Comparison of ENCODE assay signal across 8 mouse cellular contexts in genomic region chr2:91460076-91460475, GRCm38 (mm10). TPM values are rescaled to one million over a fixed set of nuclear protein-coding genes. Genes with fewer than 3 reads are reported as not detected.
DNase-seq lines count a peak whose midpoint lies in the region; ATAC-seq and TF ChIP-seq lines count a peak whose summit lies in the region.
"Had no signal": no experiment of that assay in that cellular context is flagged by ENCODE, and none has a peak within 500 bp of the region (broad histone marks: within the 10 kb centered on the region; RNA-seq: fewer than 3 reads in every experiment).

No protein-coding gene starts in this region.

- no peak overlapping the region for H3K4me2 ChIP-seq in hindbrain, embryonic 11.5 days (replicated peaks; ENCODE audit: low read depth, low read length)
- H3K4me2 ChIP-seq in neural tube, embryonic 12.5 days (replicated peaks) = peak overlapping the region; percentile 97; the same call in 1 of the 2 replicates
- peak overlapping the region; percentile 86; the same call in 1 of the 2 replicates for H3K4me2 ChIP-seq in limb, embryonic 14.5 days (replicated peaks; ENCODE audit: low read depth, low read length, severe bottlenecking)

- H3K9me3 ChIP-seq in hindbrain, embryonic 10.5 days = no peaks in the 10 kb centered on the region
- H3K9me3 ChIP-seq in hindbrain, embryonic 11.5 days (ENCODE audit: control insufficient read depth, low read length) = no peaks in the 10 kb centered on the region
- no peaks in the 10 kb centered on the region for H3K9me3 ChIP-seq in neural tube, embryonic 12.5 days
- H3K9me3 ChIP-seq in limb, embryonic 14.5 days (ENCODE audit: control insufficient read depth, low read length) = no peaks in the 10 kb centered on the region

- H3K4me1 ChIP-seq in hindbrain, embryonic 10.5 days (replicated peaks) = peaks cover 79% of the 10 kb centered on the region
- peaks cover 11% of the 10 kb centered on the region; the same call in 1 of the 2 replicates for H3K4me1 ChIP-seq in hindbrain, embryonic 11.5 days (replicated peaks; ENCODE audit: control insufficient read depth, insufficient read depth, low read length)
- peaks cover 40% of the 10 kb centered on the region for H3K4me1 ChIP-seq in neural tube, embryonic 12.5 days
- H3K4me1 ChIP-seq in limb, embryonic 14.5 days (ENCODE audit: control insufficient read depth, insufficient read depth, low read length) = peaks cover 33% of the 10 kb centered on the region

- peaks cover 11% of the 10 kb centered on the region; the same call in 1 of the 2 replicates for H3K36me3 ChIP-seq in hindbrain, embryonic 10.5 days
- H3K36me3 ChIP-seq in hindbrain, embryonic 11.5 days (ENCODE audit: control insufficient read depth, insufficient read depth, low read length) = no peaks in the 10 kb centered on the region
- H3K36me3 ChIP-seq in neural tube, embryonic 12.5 days = no peaks in the 10 kb centered on the region
- H3K36me3 ChIP-seq in limb, embryonic 14.5 days (ENCODE audit: control insufficient read depth, insufficient read depth, low read length) = no peaks in the 10 kb centered on the region

- DNase-seq in hindbrain, embryonic 10.5 days (ENCODE audit: low spot score) = no peak
- DNase-seq in hindbrain, embryonic 11.5 days (ENCODE audit: low spot score) = no peak
- DNase-seq in neural tube, embryonic 10.5 days (ENCODE audit: extremely low spot score, low spot score) = no peak
- no peak for DNase-seq in limb, embryonic 14.5 days (ENCODE audit: low spot score)
- DNase-seq in urinary bladder, postnatal 36 days (ENCODE audit: low spot score in 2 of 2) = no peak
- no peak for DNase-seq in adrenal gland, adult 8-10 months
- DNase-seq: embryo, embryonic 11 days had no signal

- H3K27ac ChIP-seq in hindbrain, embryonic 10.5 days = peak overlapping the region; percentile 96; the same call in 1 of the 2 replicates
- no peak overlapping the region for H3K27ac ChIP-seq in hindbrain, embryonic 11.5 days (ENCODE audit: low read depth, low read length)
- H3K27ac ChIP-seq in neural tube, embryonic 12.5 days = no peak overlapping the region
- no peak overlapping the region for H3K27ac ChIP-seq in limb, embryonic 14.5 days (replicated peaks; ENCODE audit: low read depth, low read length)

- no peak overlapping the region for H3K9ac ChIP-seq in hindbrain, embryonic 11.5 days (ENCODE audit: low read depth, low read length)
- no peak overlapping the region for H3K9ac ChIP-seq in neural tube, embryonic 12.5 days
- H3K9ac ChIP-seq in limb, embryonic 14.5 days (ENCODE audit: low read depth, low read length, severe bottlenecking) = no peak overlapping the region

- 93% methylated on average over 6 of the region's 6 CpGs for WGBS in hindbrain, embryonic 10.5 days
- 94% methylated on average over 6 of the region's 6 CpGs for WGBS in hindbrain, embryonic 11.5 days
- 93% methylated on average over 6 of the region's 6 CpGs for WGBS in neural tube, embryonic 12.5 days
- WGBS in limb, embryonic 14.5 days = 93% methylated on average over 6 of the region's 6 CpGs

- H3K27me3 ChIP-seq in hindbrain, embryonic 10.5 days (ENCODE audit: insufficient read depth, poor library complexity, severe bottlenecking) = no peaks in the 10 kb centered on the region
- H3K27me3 ChIP-seq in hindbrain, embryonic 11.5 days (ENCODE audit: control insufficient read depth, insufficient read depth, low read length) = no peaks in the 10 kb centered on the region; the same call in 1 of the 2 replicates
- no peaks in the 10 kb centered on the region for H3K27me3 ChIP-seq in neural tube, embryonic 12.5 days (replicated peaks)
- H3K27me3 ChIP-seq in limb, embryonic 14.5 days (ENCODE audit: control insufficient read depth, insufficient read depth, low read length) = no peaks in the 10 kb centered on the region

- ATAC-seq in hindbrain, embryonic 11.5 days (ENCODE audit: low FRiP score) = no peak
- no peak for ATAC-seq in neural tube, embryonic 12.5 days (ENCODE audit: low FRiP score, low read depth)
- ATAC-seq in limb, embryonic 14.5 days (ENCODE audit: low FRiP score, low read depth) = no peak

- TF ChIP-seq POLR2A in limb, embryonic 14.5 days (IDR thresholded peaks at IDR 0.05; ENCODE audit: borderline replicate concordance, extremely low read depth, insufficient read depth, insufficient read length) = no peak

- H3K4me3 ChIP-seq in hindbrain, embryonic 10.5 days = peak overlapping the region; percentile 90
- no peak overlapping the region for H3K4me3 ChIP-seq in hindbrain, embryonic 11.5 days (ENCODE audit: low read depth, low read length)
- H3K4me3 ChIP-seq in neural tube, embryonic 12.5 days = no peak overlapping the region
- peak overlapping the region; percentile 84; the same call in 1 of the 2 replicates for H3K4me3 ChIP-seq in limb, embryonic 14.5 days (replicated peaks; ENCODE audit: low read length)

RNA-seq across cellular contexts. Expression of gene Lrp4, which starts 2.8 kb away (rescaled TPM):
- 6.4 and 7.6 TPM in 2 replicates for polyA plus RNA-seq in hindbrain, embryonic 10.5 days (2016; fragmentation: Nextera tagmentation; extraction: Ambion mirVana)
- 5.9 TPM in 2 replicates for polyA plus RNA-seq in hindbrain, embryonic 11.5 days (2014; fragmentation: Nextera tagmentation; extraction: Ambion mirVana)
- 5.3 and 5.4 TPM in 2 replicates for polyA plus RNA-seq in neural tube, embryonic 12.5 days (2016; fragmentation: Nextera tagmentation; extraction: Ambion mirVana)
- polyA plus RNA-seq in limb, embryonic 14.5 days (2012; rRNA removed) = 11.6 and 13.3 TPM in 2 replicates
- polyA plus RNA-seq in limb, embryonic 14.5 days (2014; fragmentation: Nextera tagmentation; extraction: Ambion mirVana) = 6.7 and 7.3 TPM in 2 replicates
- total RNA-seq in adrenal gland, adult 8-10 months (2022) = 10 to 100 TPM in 2 of 4 experiments, 1 to 10 TPM in 2; 6.3 to 11.2 (median 9.5) TPM

RNA-seq across cellular contexts. Expression of gene 1110051M20Rik, which starts 15.6 kb away (rescaled TPM):
- polyA plus RNA-seq in hindbrain, embryonic 10.5 days (2016; fragmentation: Nextera tagmentation; extraction: Ambion mirVana) = 86.4 and 96.7 TPM in 2 replicates
- 102 and 104 TPM in 2 replicates for polyA plus RNA-seq in hindbrain, embryonic 11.5 days (2014; fragmentation: Nextera tagmentation; extraction: Ambion mirVana)
- polyA plus RNA-seq in neural tube, embryonic 12.5 days (2016; fragmentation: Nextera tagmentation; extraction: Ambion mirVana) = 106 and 112 TPM in 2 replicates
- 34.9 and 45.0 TPM in 2 replicates for polyA plus RNA-seq in limb, embryonic 14.5 days (2012; rRNA removed)
- 50.6 and 67.9 TPM in 2 replicates for polyA plus RNA-seq in limb, embryonic 14.5 days (2014; fragmentation: Nextera tagmentation; extraction: Ambion mirVana)
- 10 to 100 TPM; 17.8 to 35.6 (median 28.3) TPM for total RNA-seq in adrenal gland, adult 8-10 months (2022)

Comparison
In these comparisons a context has a peak if more than half of its experiments do, and no peak if none do; other contexts are left out.
1. H3K4me3 ChIP-seq: peak in hindbrain, embryonic 10.5 days (single experiment) and limb, embryonic 14.5 days (single experiment); none in hindbrain, embryonic 11.5 days (single experiment) and neural tube, embryonic 12.5 days (single experiment).